Mouse (Mus musculus) megakaryocyte, adult 5-6 weeks (primary cell): ENCODE measurements around the gene Slpi. TPM values are rescaled to one million over a fixed set of nuclear protein-coding genes. Genes with fewer than 3 reads are reported as not detected.
"Not testable (repeated sequence)": the region's sequence is repeated elsewhere in the genome, so short reads cannot be mapped to it uniquely, and the experiment has no call there.

Experiments used
- ATAC-seq: 2 replicates; pipeline ENCODE4 v1.8.0; 2016; ENCODE audit warnings: mild to moderate bottlenecking, inconsistent platforms; ENCODE audit not compliant: poor library complexity, severe bottlenecking
- total RNA-seq, 2 experiments: library from RNA; stranded (forward) in 1 of 2; stranded (reverse) in 1 of 2; fragments of 153-499, 151-499 nt in 1 of 2; fragments of 221-1000, 200-1000 nt in 1 of 2; gene quantifications; 2 replicates each; pipeline versions ENCODE4 v1.2.3 to v1.2.4; 2015 to 2017

The Slpi gene
- total RNA-seq, 2 experiments from 2014 or later = 81.4 to 463 TPM

- no peak for ATAC-seq
Measured at GRCm38 (mm10) chr2:164382971-164383370, 5.9 kb downstream of the Slpi start.

GRCm38 (mm10) chr2:164381726-164382125 is 7.2 kb downstream of the Slpi start:
- ATAC-seq = no peak

- peak; percentile 69 for ATAC-seq
Measured at GRCm38 (mm10) chr2:164377478-164378426, 11.1 kb downstream of the Slpi start.

- ATAC-seq = peak; percentile 72
Measured at GRCm38 (mm10) chr2:164373187-164373586, 15.7 kb downstream of the Slpi start.

- peak; percentile 90 for ATAC-seq
Measured at GRCm38 (mm10) chr2:164372408-164373053, 16.4 kb downstream of the Slpi start.

- no peak for ATAC-seq
Measured at GRCm38 (mm10) chr2:164371371-164371770, 17.5 kb downstream of the Slpi start.

GRCm38 (mm10) chr2:164368620-164369105 is 20.2 kb downstream of the Slpi start:
- no peak for ATAC-seq

GRCm38 (mm10) chr2:164366947-164367346 is 21.9 kb downstream of the Slpi start:
- no peak for ATAC-seq

- peak; percentile 38; the same call in 1 of the 2 replicates for ATAC-seq
Measured at GRCm38 (mm10) chr2:164360974-164361657, 27.8 kb downstream of the Slpi start.

- peak; percentile 53 for ATAC-seq
Measured at GRCm38 (mm10) chr2:164359668-164360067, 29.2 kb downstream of the Slpi start.

- ATAC-seq = no peak
Measured at GRCm38 (mm10) chr2:164359031-164359430, 29.9 kb downstream of the Slpi start.

- ATAC-seq = no peak
Measured at GRCm38 (mm10) chr2:164358373-164358772, 30.5 kb downstream of the Slpi start.

GRCm38 (mm10) chr2:164356177-164356967 is 32.5 kb downstream of the Slpi start:
- ATAC-seq = peak; percentile 86

GRCm38 (mm10) chr2:164353356-164353755 is 35.5 kb downstream of the Slpi start:
- ATAC-seq = no peak

GRCm38 (mm10) chr2:164352697-164353096 is 36.2 kb downstream of the Slpi start:
- no peak for ATAC-seq

GRCm38 (mm10) chr2:164348980-164349379 is 39.9 kb downstream of the Slpi start:
- ATAC-seq = peak; percentile 81

GRCm38 (mm10) chr2:164347697-164348096 is 41.2 kb downstream of the Slpi start:
- not testable (repeated sequence) for ATAC-seq

- not testable (repeated sequence) for ATAC-seq
Measured at GRCm38 (mm10) chr2:164343732-164344131, 45.2 kb downstream of the Slpi start.

- ATAC-seq = not testable (repeated sequence)
Measured at GRCm38 (mm10) chr2:164332440-164332839, 56.5 kb downstream of the Slpi start, which contains the start of gene Svs5. Gene Svs5, plus strand, starts transcription at chr2:164332740.

- no peak for ATAC-seq
Measured at GRCm38 (mm10) chr2:164320983-164321382, 67.9 kb downstream of the Slpi start.
